Mouse (Mus musculus) lung, postnatal 0 days (tissue): ENCODE results near the gene Tmem266. TPM values are rescaled to one million over a fixed set of nuclear protein-coding genes. Genes with fewer than 3 reads are reported as not detected.
A peak's percentile ranks its signal among the peaks of the same experiment; 100 is the strongest.

Experiments
- ATAC-seq: fragments of 200-750 bp; cut with Nextera tagmentation; 2 replicates; pipeline ENCODE4 v1.8.0; 2017; ENCODE audit warnings: moderate library complexity
- DNase-seq: peaks from one replicate; pipeline ENCODE4 v3.0.0-alpha.2; 2016; ENCODE audit warnings: low spot score
- H3K27ac ChIP-seq: fragments of 300-500 bp; sonication (generic); 2 replicates; pipeline ENCODE4 v1.5.1; 2014; ENCODE audit warnings: antibody characterized with exemption, mild to moderate bottlenecking, low read length, mixed read lengths
- H3K27me3 ChIP-seq: fragments of 300-500 bp; sonication (generic); replicated peaks from 2 replicates; pipeline ENCODE4 v1.6.1; 2014; ENCODE audit warnings: low read length, mixed read lengths; ENCODE audit not compliant: insufficient read depth
- H3K36me3 ChIP-seq: fragments of 300-500 bp; sonication (generic); 2 replicates; pipeline ENCODE4 v1.6.1; 2014; ENCODE audit warnings: low read length, mixed read lengths; ENCODE audit not compliant: insufficient read depth
- H3K4me1 ChIP-seq: fragments of 300-500 bp; sonication (generic); 2 replicates; pipeline ENCODE4 v1.6.1; 2014; ENCODE audit warnings: antibody characterized with exemption, low read depth, low read length, mixed read lengths; ENCODE audit not compliant: insufficient read depth
- H3K4me2 ChIP-seq: fragments of 300-500 bp; sonication (generic); replicated peaks from 2 replicates; pipeline ENCODE4 v1.6.1; 2014; ENCODE audit warnings: low read depth, mild to moderate bottlenecking, low read length, moderate library complexity, mixed read lengths
- H3K4me3 ChIP-seq: fragments of 300-500 bp; sonication (generic); 2 replicates; pipeline ENCODE4 v1.5.1; 2014; ENCODE audit warnings: low read depth, low read length
- H3K9ac ChIP-seq: fragments of 300-500 bp; sonication (generic); replicated peaks from 2 replicates; pipeline ENCODE4 v1.6.1; 2014; ENCODE audit warnings: low read depth, mild to moderate bottlenecking
- H3K9me3 ChIP-seq: fragments of 300-500 bp; sonication (generic); 2 replicates; pipeline ENCODE4 v1.6.1; 2016; ENCODE audit warnings: low read length, mixed read lengths
- CTCF ChIP-seq: IDR thresholded peaks from 2 replicates; pipeline ENCODE4 v1.5.1; 2016; ENCODE audit warnings: antibody characterized with exemption, mild to moderate bottlenecking
- EP300 ChIP-seq: IDR thresholded peaks from 2 replicates; pipeline ENCODE4 v1.6.1; 2016; ENCODE audit warnings: antibody characterized with exemption, mild to moderate bottlenecking, control low read depth
- WGBS: fragments of 180-500 bp; shearing (Covaris S2); extraction: QIAGEN DNeasy Blood & Tissue Kit; methylation state at CpG from one replicate; pipeline ENCODE4 v1.1.7; 2014; 5-methylcytosine and 5-hydroxymethylcytosine counted together
- polyA plus RNA-seq: library from polyadenylated mRNA; unstranded; fragments of >200 nt; fragmentation: Nextera tagmentation; extraction: Ambion mirVana; gene quantifications from 2 replicates; pipeline ENCODE4 v1.2.1, GENCODE M21; 2015

Gene Tmem266
- polyA plus RNA-seq, 1 experiment from 2014 or later, result 0.07 TPM

- H3K4me3 ChIP-seq, result no peak overlapping the region
- no peak overlapping the region for H3K27ac ChIP-seq
- no peak for ATAC-seq
- no peaks in the 10 kb centered on the region for H3K9me3 ChIP-seq
- no peak overlapping the region for H3K4me2 ChIP-seq
- H3K27me3 ChIP-seq, result no peaks in the 10 kb centered on the region
- no peak overlapping the region for H3K9ac ChIP-seq
- no peak for DNase-seq
- H3K36me3 ChIP-seq, result no peaks in the 10 kb centered on the region
- no peaks in the 10 kb centered on the region for H3K4me1 ChIP-seq
- no peak for TF ChIP-seq EP300
- TF ChIP-seq CTCF, result no peak
These were observed 37.0 kb downstream of the Tmem266 start for GRCm38 (mm10) chr9:55363707-55364106.

- TF ChIP-seq EP300 (no peak), CTCF (no peak)
- no peak overlapping the region for H3K4me2 ChIP-seq
- no peak overlapping the region for H3K9ac ChIP-seq
- DNase-seq (no peak), ATAC-seq (no peak)
- H3K4me3 ChIP-seq, result no peak overlapping the region
- no peaks in the 10 kb centered on the region for H3K36me3 ChIP-seq
- H3K9me3 ChIP-seq, result no peaks in the 10 kb centered on the region
- H3K4me1 ChIP-seq, result no peaks in the 10 kb centered on the region
- no peaks in the 10 kb centered on the region for H3K27me3 ChIP-seq
- no peak overlapping the region for H3K27ac ChIP-seq
- WGBS, result 47% methylated on average over 3 of the region's 3 CpGs
These were observed 41.3 kb downstream of the Tmem266 start for GRCm38 (mm10) chr9:55368011-55368410.

GRCm38 (mm10) chr9:55371908-55372307 is 45.2 kb downstream of the Tmem266 start:
- Histone ChIP-seq H3K4me3 (no peak overlapping the region), H3K27me3 (no peaks in the 10 kb centered on the region), H3K36me3 (no peaks in the 10 kb centered on the region), H3K4me1 (no peaks in the 10 kb centered on the region), H3K9me3 (no peaks in the 10 kb centered on the region), H3K4me2 (no peak overlapping the region), H3K9ac (no peak overlapping the region), H3K27ac (no peak overlapping the region)
- DNase-seq, result no peak
- no peak for ATAC-seq
- WGBS, result 58% methylated on average over 7 of the region's 7 CpGs
- TF ChIP-seq EP300 (no peak), CTCF (no peak)

- H3K27me3 ChIP-seq, result no peaks in the 10 kb centered on the region
- ATAC-seq (no peak), DNase-seq (no peak)
- TF ChIP-seq EP300 (no peak), CTCF (no peak)
- no peak overlapping the region for H3K4me3 ChIP-seq
- H3K4me2 ChIP-seq, result no peak overlapping the region
- no peaks in the 10 kb centered on the region for H3K36me3 ChIP-seq
- WGBS, result 72% methylated on average over 10 of the region's 10 CpGs
- H3K27ac ChIP-seq, result no peak overlapping the region
- H3K4me1 ChIP-seq, result no peaks in the 10 kb centered on the region
- no peak overlapping the region for H3K9ac ChIP-seq
- H3K9me3 ChIP-seq, result no peaks in the 10 kb centered on the region
These were observed 51.0 kb downstream of the Tmem266 start for GRCm38 (mm10) chr9:55377603-55378250.

- Histone ChIP-seq H3K4me3 (no peak overlapping the region), H3K27ac (no peak overlapping the region), H3K9ac (no peak overlapping the region), H3K4me1 (no peaks in the 10 kb centered on the region), H3K9me3 (no peaks in the 10 kb centered on the region), H3K36me3 (no peaks in the 10 kb centered on the region), H3K27me3 (no peaks in the 10 kb centered on the region), H3K4me2 (no peak overlapping the region)
- TF ChIP-seq CTCF, result no peak
- TF ChIP-seq EP300, result no peak
- no peak for DNase-seq
- no peak for ATAC-seq
- WGBS, result 84% methylated on average over 4 of the region's 4 CpGs
These were observed 54.7 kb downstream of the Tmem266 start for GRCm38 (mm10) chr9:55381456-55381855.

- Histone ChIP-seq H3K9ac (no peak overlapping the region), H3K27ac (no peak overlapping the region), H3K4me3 (no peak overlapping the region), H3K36me3 (no peaks in the 10 kb centered on the region), H3K4me2 (no peak overlapping the region), H3K4me1 (no peaks in the 10 kb centered on the region), H3K9me3 (no peaks in the 10 kb centered on the region), H3K27me3 (no peaks in the 10 kb centered on the region)
- WGBS, result 30% methylated on average over 5 of the region's 5 CpGs
- TF ChIP-seq CTCF, result peak; percentile 77
- TF ChIP-seq EP300, result no peak
- DNase-seq (peak; percentile 30), ATAC-seq (no peak)
These were observed 55.7 kb downstream of the Tmem266 start for GRCm38 (mm10) chr9:55382441-55382840.

GRCm38 (mm10) chr9:55386117-55386516 is 59.4 kb downstream of the Tmem266 start:
- Histone ChIP-seq H3K9me3 (no peaks in the 10 kb centered on the region), H3K27me3 (no peaks in the 10 kb centered on the region), H3K27ac (no peak overlapping the region), H3K9ac (no peak overlapping the region), H3K4me3 (no peak overlapping the region), H3K4me2 (no peak overlapping the region), H3K36me3 (no peaks in the 10 kb centered on the region), H3K4me1 (no peaks in the 10 kb centered on the region)
- no peak for TF ChIP-seq CTCF
- no peak for TF ChIP-seq EP300
- 87% methylated on average over 4 of the region's 4 CpGs for WGBS
- DNase-seq (no peak), ATAC-seq (no peak)
